Mouse (Mus musculus) embryonic fibroblast, embryonic 13.5 days (primary cell): ENCODE data around the gene Ucma. TPM values are rescaled to one million over a fixed set of nuclear protein-coding genes. Genes with fewer than 3 reads are reported as not detected.

Source experiments
- H3K27ac ChIP-seq: 2 replicates; pipeline ENCODE4 v1.5.1; 2012; ENCODE audit warnings: low read length, control low read depth, inconsistent platforms; ENCODE audit not compliant: insufficient read depth
- H3K4me1 ChIP-seq: 2 replicates; pipeline ENCODE4 v1.6.1; 2011; ENCODE audit warnings: low read length; ENCODE audit not compliant: control insufficient read depth, insufficient read depth
- H3K4me3 ChIP-seq: 2 replicates; pipeline ENCODE4 v1.5.1; 2011; ENCODE audit warnings: mild to moderate bottlenecking, control low read depth, low read length; ENCODE audit not compliant: insufficient read depth
- CTCF ChIP-seq: IDR thresholded peaks from 2 replicates; pipeline ENCODE4 v1.5.1; 2011; ENCODE audit warnings: mild to moderate bottlenecking, control low read depth, low read length, moderate library complexity, borderline replicate concordance; ENCODE audit not compliant: insufficient read depth
- POLR2A ChIP-seq: IDR thresholded peaks from 2 replicates; pipeline ENCODE4 v1.6.1; 2011; ENCODE audit warnings: low read depth, mild to moderate bottlenecking, control low read depth, low read length, moderate library complexity
- polyA plus RNA-seq: library from polyadenylated mRNA; stranded (reverse); fragments of >200 nt; gene quantifications from 2 replicates; pipeline ENCODE4 v1.2.4, GENCODE M21; 2011; ENCODE audit warnings: low read depth; ENCODE audit not compliant: missing spikeins, insufficient read length

Gene Ucma
- polyA plus RNA-seq, 1 experiment = not detected

DNA sequence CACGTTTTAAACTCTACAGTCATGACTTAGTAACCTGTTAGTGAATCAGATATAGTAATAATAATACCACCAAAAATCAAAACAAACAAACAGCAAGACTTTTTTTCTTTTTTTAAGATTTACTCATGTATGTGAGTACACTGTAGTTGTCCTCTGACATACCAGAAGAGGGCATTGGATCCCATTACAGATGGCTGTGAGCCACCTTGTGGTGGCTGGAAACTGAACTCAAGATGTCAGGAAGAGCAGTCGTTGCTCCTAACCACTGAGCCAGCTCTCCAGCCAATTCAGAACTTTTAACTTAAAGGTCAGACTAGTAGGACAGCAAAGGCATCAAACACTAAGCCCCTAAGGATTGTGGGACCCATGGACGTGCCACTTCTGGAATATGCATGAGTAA is 23.0 kb downstream of the Ucma start:
- no peak for TF ChIP-seq CTCF
- TF ChIP-seq POLR2A = no peak
- no peak overlapping the region for H3K4me3 ChIP-seq
- H3K4me1 ChIP-seq = no peaks in the 10 kb centered on the region
- H3K27ac ChIP-seq = no peak overlapping the region

DNA sequence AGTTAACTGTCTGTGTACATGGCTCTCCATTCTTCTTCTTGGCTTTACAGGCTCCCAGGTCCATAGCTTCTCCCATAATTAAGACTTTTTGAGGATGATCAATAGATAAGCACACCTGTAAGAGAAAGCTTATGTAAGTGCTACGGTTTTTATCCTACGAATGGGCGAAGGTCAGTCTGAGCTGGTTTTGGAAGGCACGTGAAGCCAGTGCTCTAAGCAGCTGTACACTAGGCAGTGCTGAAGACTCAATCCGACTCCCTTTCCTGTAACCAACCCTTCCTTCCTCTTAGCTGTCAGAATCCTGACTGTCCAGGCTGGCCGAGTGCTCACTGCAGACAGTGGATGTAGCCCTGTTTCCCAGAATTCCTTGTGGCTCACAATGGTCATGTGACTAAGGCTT is 25.3 kb downstream of the Ucma start:
- TF ChIP-seq POLR2A = no peak
- TF ChIP-seq CTCF = no peak
- Histone ChIP-seq H3K27ac (no peak overlapping the region), H3K4me1 (no peaks in the 10 kb centered on the region), H3K4me3 (no peak overlapping the region)

DNA sequence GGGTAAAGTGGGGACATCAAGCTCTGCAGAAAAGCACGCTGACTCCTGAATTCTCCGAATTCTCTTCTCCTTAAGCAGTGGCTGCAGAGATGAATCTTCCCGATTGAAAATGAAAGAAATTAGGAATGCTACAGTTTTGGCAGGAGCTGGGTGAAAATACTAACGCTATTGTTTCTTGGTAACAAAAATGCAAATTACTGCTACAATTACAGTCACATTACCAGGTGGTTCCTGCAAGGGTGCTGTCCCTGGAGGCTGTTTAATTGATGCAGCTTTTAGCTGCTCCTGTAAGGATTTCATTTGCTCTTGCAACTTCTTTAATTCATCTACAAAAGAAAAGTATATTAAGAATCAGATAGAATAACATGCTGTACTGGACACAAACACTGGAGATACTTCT is 31.2 kb downstream of the Ucma start:
- peaks cover 2% of the 10 kb centered on the region; the same call in 1 of the 2 replicates for H3K4me1 ChIP-seq
- TF ChIP-seq POLR2A (no peak), CTCF (no peak)

DNA sequence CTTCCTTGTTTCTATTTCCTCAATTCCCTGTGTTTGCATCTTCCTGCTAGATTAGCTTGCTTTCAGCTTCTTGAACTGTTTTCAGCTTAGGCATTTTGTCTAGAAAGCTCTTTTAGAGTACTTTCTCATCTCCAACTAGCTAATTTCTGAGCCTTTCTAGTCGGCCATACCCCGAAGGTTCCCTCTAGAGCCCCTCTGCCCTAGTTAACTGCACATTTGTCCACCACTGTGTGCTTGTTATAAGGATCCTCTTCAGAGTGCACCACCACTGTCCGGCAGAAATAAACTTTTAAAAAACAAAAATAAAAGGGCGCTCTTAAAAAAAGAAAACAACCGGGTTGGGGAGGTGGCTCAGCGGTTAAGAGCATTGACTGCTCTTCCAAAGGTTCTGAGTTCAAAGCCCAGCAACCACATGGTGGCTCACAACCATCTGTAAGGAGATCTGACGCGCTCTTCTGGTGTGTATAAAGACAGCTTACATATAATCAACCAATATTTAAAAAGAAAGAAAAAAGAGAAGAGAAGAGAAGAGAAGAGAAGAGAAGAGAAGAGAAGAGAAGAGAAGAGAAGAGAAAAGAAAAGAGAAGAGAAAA is 36.1 kb downstream of the Ucma start:
- TF ChIP-seq POLR2A (no peak), CTCF (no peak)
- peaks cover 2% of the 10 kb centered on the region; the same call in 1 of the 2 replicates for H3K4me1 ChIP-seq
- no peak overlapping the region for H3K27ac ChIP-seq
- H3K4me3 ChIP-seq = peak overlapping the region; percentile 77

More for the DNA sequence above, 31.2 kb downstream of the Ucma start:
- Histone ChIP-seq H3K4me3 (no peak overlapping the region), H3K27ac (no peak overlapping the region)

DNA sequence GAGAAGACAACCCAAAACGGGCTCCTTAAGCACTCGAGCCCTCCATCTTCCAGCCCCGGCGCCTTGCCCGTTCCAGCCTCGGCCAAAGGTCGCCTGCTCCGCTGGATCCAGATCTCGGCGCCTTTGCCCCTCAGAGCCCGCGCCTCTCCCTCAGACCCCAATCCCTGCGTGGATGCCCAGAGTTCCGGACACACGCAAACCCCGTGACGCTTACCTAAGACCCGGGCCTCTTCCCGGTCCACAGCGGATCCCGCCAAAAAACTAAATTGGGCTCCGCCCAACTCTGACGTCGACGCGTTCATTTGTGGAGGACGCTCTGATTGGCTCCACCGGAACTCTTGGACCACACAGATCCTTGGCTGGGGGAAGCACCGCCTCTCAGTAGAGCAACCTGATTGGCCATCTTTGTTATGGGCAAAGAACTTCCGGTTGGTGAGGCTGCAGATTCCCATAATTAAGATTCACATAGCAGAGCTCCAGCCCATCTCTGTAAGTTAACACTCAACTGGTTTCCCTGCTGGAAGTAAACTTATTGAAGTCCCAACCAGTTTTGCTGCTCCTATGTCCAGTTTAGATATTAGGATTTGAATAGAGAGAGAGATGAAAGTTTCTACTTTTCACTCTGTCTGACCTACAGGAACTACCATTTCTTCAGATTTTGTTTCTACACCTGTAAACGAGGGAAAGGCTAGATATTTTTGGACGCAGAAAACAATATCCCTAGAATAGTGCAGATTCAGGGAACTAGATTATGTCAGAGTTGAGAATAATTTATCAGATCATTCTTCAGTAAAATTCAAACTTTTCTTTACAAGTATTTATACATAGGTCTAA is 36.8 kb downstream of the Ucma start, which contains the start of gene Mcm10:
Gene Mcm10 (minus strand): TSS at position 301 of the 834 bp plus-strand sequence.
- H3K4me1 ChIP-seq = peaks cover 2% of the 10 kb centered on the region; the same call in 1 of the 2 replicates
- H3K4me3 ChIP-seq = peak within 1 kb of the TSS; percentile 77
- no peak within 1 kb of the TSS for H3K27ac ChIP-seq
- TF ChIP-seq POLR2A (no peak; the same call in 1 of the 2 replicates), CTCF (no peak)

DNA sequence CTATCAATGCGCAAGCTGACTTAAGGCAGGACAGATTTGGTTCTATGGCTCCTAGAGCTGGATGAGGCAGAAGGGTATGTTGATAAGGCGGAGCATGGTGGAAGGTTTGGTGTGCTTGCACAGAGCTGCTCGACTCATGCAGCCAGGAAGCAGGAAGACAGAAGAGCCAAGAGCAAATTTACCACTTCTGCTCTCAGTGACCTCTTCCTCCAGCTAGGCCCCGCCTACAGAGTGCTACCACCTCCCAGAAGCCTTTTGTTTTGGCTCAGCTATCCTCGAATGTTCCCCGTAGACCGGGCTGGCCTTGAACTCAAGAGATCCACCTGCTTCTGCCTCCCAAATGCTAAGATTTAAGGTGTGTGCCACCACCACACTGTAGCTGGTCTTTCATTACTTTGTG is 38.7 kb downstream of the Ucma start:
- TF ChIP-seq CTCF (no peak), POLR2A (no peak)
- Histone ChIP-seq H3K4me1 (peaks cover 2% of the 10 kb centered on the region; the same call in 1 of the 2 replicates), H3K27ac (no peak overlapping the region), H3K4me3 (no peak overlapping the region)

DNA sequence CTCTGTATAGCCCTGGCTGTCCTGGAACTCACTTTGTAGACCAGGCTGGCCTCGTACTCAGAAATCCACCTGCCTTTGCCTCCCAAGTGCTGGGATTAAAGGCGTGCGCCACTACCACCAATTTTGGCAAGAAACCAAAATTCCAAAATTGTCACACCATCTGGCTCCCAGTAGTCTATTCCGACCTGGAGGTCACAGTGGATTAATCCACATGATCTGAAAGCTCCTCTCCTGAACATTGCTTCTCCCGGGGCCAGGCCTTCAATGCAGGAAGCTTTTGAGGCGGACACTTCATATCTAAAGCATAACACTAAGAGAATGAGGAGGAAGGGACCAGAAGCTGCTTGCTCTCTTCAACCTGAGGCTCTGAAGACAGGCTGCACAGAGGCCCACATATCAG is 39.6 kb downstream of the Ucma start:
- H3K4me3 ChIP-seq = no peak overlapping the region

DNA sequence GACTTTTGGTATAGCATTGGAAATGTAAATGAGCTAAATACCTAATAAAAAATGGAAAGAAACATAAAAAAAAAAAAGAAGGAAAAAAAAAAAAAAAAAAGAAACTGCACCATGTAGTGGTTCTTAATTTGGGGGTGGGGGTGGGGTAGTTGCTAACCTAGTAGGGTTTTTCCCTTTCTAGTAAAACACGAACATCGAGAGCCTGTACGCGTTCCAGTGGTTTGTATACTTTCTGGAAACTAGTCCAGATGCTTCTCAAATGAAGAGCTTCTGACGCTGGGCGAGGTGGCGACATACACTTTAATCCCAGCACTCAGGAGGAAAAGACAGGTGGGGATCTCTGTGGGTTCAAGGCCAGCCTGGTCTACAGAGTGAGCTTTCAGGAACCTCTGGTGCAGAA is 41.0 kb downstream of the Ucma start:
- no peak overlapping the region for H3K4me3 ChIP-seq
- no peak for TF ChIP-seq POLR2A
- no peak for TF ChIP-seq CTCF

More for the DNA sequence above, 39.6 kb downstream of the Ucma start:
- Histone ChIP-seq H3K4me1 (peaks cover 2% of the 10 kb centered on the region; the same call in 1 of the 2 replicates), H3K27ac (no peak overlapping the region)
- no peak for TF ChIP-seq POLR2A
- TF ChIP-seq CTCF = no peak

DNA sequence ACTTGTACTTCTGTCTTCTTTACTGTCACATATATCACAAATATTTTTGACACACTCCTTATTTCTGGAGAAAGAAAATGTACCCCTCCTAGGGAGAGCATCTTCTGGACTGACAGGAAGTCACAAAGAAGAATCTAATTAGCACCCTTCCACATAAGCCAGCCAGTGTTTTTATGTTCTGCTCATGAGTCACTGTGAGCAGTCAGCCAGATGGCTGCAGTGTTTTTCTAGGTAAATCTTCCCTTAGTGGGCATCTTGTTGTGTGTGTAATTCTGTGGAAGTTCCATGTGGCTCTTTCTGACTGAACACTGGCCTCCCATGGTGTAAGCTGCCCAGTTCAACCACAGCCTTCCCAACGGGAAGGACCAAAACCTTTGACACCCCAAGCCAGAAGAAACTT is 43.8 kb downstream of the Ucma start:
- Histone ChIP-seq H3K4me1 (no peaks in the 10 kb centered on the region), H3K27ac (no peak overlapping the region), H3K4me3 (no peak overlapping the region)
- TF ChIP-seq CTCF (no peak), POLR2A (no peak)

More for the DNA sequence above, 41.0 kb downstream of the Ucma start:
- no peak overlapping the region for H3K27ac ChIP-seq
- no peaks in the 10 kb centered on the region for H3K4me1 ChIP-seq

DNA sequence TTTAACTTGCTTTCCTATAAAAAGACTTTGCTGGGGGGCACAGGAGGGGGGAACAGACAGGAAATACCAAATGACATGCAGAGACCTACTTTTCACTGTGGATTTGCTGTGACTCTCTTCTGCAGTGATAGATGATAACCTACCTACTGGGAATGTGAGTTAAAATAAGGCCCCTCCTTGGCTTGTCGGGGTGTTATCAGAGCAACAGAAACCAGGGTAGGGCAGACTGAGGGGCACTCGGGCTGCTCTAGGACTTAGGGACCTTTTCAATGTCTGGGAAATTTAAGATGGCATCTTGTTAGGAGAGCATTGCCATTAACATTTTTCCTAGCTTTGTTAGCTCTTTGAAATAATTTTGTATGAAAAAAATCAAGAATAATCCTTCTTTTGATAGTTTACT is 47.4 kb downstream of the Ucma start:
- Histone ChIP-seq H3K4me3 (no peak overlapping the region), H3K4me1 (no peaks in the 10 kb centered on the region), H3K27ac (no peak overlapping the region)
- no peak for TF ChIP-seq CTCF
- TF ChIP-seq POLR2A = no peak
